Mouse (Mus musculus): ENCODE measurements around the gene Epha4.

- TF ChIP-seq CTCF (conservative IDR thresholded peaks at IDR 0.05 in 1 of 2, IDR thresholded peaks at IDR 0.05 in 1 of 2; ENCODE audit: low read depth in 2 of 2, low read length in 2 of 2) (no peak), POLR2A (IDR thresholded peaks at IDR 0.05; ENCODE audit: low read depth, low read length) (no peak), ZC3H11A (IDR thresholded peaks at IDR 0.05; ENCODE audit: low read depth, low read length) (no peak), E2F4 (IDR thresholded peaks at IDR 0.05; ENCODE audit: insufficient replicate concordance, low read depth, low read length) (no peak), USF2 (conservative IDR thresholded peaks at IDR 0.05; ENCODE audit: low read depth, low read length) (no peak), ELF1 (IDR thresholded peaks at IDR 0.05; ENCODE audit: low read depth, low read length) (no peak), CHD2 (IDR thresholded peaks at IDR 0.05; ENCODE audit: low read length) (no peak), ZMIZ1 (IDR thresholded peaks at IDR 0.05; ENCODE audit: low read depth, low read length) (no peak)
Observed at GRCm38 (mm10) chr1:77493841-77494635, 20.9 kb downstream of the Epha4 start.
